Mouse (Mus musculus) small intestine, adult 10 weeks (tissue): ENCODE results near the gene Epha4. TPM values are rescaled to one million over a fixed set of nuclear protein-coding genes. Genes with fewer than 3 reads are reported as not detected.

Experiments used
- polyA plus RNA-seq: library from polyadenylated mRNA; stranded (reverse); fragments of 350-450 nt; fragmentation: Illumina TruSeq; extraction: RNeasy Lipid Tissue Mini Kit (QIAGEN cat#74804); gene quantifications from one replicate; pipeline ENCODE4 v1.2.3, GENCODE M21; 2014; ENCODE audit warnings: low replicate concordance

Gene Epha4
- polyA plus RNA-seq = 2.4 TPM

GRCm38 (mm10) chr1:77514963-77515650, at the start of gene Epha4:
Gene Epha4, minus strand, starts transcription at chr1:77515088.

